Mouse (Mus musculus) left cerebral cortex, adult 18-20 months (tissue): ENCODE measurements at regions not wholly inside any gene's neighbourhood (a gene's known extent, or its start where the extent isn't known, plus 50 kb on each side); places are given as distances from the start of the nearest gene placed in this dataset.
"Not testable (repeated sequence)": the region's sequence is repeated elsewhere in the genome, so short reads cannot be mapped to it uniquely, and the experiment has no call there.

Experiments used
- DNase-seq, 2 experiments: peaks; one replicate each; pipeline ENCODE4 v3.0.0; 2021 to 2022; ENCODE audit warnings: low spot score in 2 of 2, mixed read lengths in 1 of 2

GRCm38 (mm10) chr8:8983133-8983661, 292.9 kb upstream of the Arglu1 start:
- DNase-seq: no peak

DNA sequence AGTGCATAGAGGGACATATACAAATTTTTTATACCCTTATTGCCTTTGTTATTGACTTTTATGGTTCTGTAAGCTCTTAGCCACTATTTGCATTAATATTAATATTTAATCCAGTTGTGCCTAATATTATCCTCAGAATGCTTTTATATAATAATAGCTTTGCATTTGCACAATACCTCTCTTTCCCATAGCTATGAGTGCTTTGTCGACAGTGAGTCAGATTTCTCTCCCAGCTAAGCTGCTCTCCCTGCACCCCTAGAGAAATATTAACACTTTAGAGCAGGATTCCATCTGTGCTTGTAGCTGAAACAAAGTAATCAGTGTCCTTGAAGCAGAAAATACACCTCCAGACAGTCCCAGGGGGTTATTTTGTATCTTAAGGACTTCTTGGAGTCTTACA, 288.6 kb upstream of the Arglu1 start:
- DNase-seq: no peak

- DNase-seq: no peak
Measured at GRCm38 (mm10) chr8:8973769-8974168, 283.4 kb upstream of the Arglu1 start.

- no peak for DNase-seq
Measured at GRCm38 (mm10) chr8:8973334-8973733, 283.0 kb upstream of the Arglu1 start.

DNA sequence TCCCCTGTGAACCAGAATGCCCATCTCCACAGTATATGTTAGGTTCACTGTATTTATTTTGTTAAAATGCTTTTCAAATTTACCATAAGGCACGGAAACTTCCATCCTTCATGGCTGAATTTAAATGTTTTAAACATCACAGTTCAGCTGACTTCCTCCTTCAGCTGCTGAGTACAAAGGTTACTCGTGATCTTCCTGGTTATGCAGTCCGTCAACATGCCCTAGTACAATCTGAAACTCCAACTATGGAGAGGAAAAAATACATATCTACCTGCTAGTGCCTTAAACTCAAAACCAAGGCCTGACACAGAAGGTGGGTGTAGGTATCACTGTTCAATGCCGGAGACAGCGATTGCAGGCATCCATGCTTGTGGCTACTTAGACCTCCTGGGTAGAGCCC, 280.5 kb upstream of the Arglu1 start:
- DNase-seq: no peak

GRCm38 (mm10) chr8:8970346-8970745, 280.0 kb upstream of the Arglu1 start:
- no peak for DNase-seq

DNA sequence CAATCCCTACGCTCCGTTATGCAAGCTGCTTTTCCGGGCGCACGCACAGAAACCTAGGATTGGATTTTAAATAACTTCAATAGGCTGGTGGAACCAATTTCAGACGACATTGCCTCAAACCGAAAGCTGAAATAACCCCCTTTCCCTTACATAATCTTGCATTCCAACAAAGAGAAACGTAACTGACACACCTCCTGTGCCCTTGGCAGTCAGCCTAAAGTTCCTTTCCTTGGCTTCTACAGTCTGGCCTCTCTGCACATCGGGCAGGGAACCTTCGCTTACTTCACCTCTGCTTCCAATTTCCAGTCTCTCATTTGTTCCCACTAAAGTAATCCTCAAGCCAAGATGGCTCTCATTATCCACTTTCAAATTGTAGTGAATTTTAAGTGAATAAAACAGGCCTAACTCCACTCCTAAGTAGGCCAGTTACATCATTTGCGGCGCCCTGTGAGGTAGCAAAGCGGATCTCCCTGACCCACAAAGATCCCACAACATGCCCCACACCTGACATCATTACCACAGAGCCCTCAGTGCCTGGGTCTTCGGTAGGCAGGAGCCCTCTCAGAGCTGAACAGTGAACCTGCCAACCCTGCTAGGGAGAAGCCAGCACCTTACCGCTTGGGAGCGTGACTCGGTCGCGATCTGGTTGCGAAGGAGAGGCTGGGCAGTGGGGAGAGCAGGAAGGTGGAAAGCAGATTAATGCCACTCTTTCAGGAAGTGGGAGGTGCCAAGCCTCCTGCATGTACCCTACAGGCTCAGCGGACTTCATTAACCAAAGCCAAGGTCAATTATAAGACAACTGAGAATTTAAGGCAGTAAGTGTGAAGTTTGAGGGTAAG, 279.0 kb upstream of the Arglu1 start:
- DNase-seq: no peak

- no peak for DNase-seq
Measured at GRCm38 (mm10) chr8:8966658-8967048, 276.3 kb upstream of the Arglu1 start.

GRCm38 (mm10) chr8:8965983-8966657, 275.8 kb upstream of the Arglu1 start:
- no peak for DNase-seq

- DNase-seq: no peak
Measured at GRCm38 (mm10) chr8:8960221-8960620, 269.9 kb upstream of the Arglu1 start.

DNA sequence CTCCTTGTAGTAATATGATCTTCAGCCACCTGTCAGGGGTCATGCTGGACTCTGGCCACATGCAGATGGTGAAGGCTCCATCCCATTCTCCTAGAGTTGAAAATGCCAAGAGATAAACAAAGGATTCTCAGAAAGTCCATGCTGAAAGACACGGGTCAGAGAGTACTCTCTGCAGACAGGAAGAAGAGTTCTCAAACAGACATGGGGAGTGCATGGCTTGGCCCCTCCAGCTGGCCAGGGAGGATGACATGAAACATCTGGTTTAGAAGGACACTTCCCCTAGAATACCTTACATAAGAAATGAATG, 269.4 kb upstream of the Arglu1 start:
- no peak for DNase-seq

DNA sequence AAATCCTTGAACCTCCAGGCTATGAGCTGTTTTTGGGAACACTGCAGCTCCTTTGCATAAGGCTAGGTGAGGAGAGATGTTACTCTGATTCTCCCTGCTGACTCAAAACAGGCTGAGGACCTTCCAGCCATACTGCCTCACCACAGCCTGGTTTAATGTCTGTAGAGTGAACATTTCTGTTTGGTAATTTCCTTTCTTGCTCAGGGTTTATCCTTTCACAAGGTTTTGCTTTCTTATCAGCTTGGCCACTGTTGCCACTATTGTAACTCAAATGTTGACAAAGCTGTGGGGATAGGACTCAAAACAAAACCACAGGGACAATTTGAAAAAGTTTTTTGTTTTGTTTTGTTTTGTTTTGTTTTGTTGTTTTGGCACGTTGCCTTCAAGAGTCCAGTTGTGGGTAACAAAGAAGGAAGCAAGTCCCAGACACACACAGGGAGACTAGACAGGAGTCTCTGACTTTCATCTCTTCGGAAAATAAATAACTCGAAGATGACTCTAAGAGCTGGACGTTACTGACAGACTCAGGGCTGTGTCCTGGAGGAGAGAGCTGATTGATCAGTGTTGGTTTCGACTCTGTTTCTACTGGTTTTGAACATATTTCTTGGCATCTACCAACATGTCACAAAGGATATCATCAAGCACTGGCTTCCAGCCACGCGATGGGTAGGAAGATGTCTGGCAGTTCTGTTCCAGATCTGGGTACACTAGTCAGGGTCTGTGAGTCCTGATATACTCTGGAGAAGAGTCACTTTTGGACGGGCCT, 268.9 kb upstream of the Arglu1 start:
- DNase-seq: no peak

DNA sequence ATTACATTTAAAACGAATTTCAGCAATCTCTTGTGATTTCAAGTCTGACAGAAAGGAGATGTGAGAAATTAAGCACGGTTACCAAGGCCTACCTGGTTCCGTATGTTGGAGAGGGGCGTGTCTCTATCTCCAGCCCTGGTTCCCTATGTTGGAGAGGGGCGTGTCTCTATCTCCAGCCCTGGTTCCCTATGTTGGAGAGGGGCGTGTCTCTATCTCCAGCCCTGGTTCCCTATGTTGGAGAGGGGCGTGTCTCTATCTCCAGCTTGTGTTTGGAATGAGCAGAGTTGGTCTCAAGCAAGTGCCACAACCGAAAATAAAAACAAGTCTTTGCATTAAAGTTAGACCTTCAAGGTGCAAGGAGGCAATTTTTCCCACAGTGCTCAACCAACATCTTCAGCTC, 267.8 kb upstream of the Arglu1 start:
- not testable (repeated sequence) for DNase-seq

- DNase-seq: no peak
Measured at GRCm38 (mm10) chr8:8952212-8952611, 261.9 kb upstream of the Arglu1 start.

DNA sequence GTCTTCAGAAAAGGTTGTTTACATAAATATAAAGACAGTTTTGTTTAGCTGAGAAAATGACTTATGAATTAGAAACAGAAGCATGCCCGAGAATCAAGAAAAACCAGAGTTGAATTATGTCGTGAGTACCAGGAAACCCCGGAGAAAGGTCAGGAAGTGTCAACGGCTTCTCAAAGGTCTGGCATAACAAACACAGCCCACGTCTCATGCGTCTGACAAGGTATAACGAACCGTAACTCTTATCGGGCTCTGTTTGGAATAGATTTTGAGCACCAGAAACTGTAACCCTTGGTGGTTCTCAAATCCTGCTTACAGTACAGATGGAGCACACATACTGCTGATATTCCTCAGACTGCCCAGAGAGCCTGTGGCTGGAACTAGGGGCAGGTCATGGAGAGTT, 260.9 kb upstream of the Arglu1 start:
- DNase-seq: no peak

DNA sequence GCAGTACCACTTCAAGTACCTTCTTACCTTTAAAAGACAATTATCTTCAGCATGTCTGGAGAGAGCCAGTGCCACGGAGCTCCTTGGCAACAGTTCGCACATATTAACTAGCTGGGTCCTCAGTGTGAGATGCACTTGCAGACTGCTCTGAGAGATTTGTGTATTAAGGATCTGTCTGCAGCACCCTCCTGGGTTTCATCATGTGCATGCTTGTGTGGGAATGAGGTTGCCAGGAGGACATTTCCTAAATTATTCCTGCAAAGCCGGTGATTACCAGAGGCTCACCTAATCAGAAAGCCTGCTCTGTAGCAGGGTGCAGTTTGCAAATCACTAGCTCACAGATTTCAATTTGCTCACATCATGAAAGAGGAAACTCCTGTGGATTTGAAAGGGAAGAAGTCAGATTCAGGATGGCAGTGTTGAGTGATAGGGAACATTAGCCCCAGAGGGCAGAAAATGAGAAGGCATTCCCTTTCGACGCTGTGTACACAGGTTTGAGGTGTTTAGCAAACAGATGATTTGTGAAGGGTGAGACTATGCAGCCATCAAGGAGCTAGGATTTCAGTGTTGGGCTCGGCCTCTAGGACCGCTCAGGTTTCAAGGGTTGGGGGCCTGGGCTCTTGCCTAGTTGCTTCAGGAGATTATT, 257.3 kb upstream of the Arglu1 start:
- no peak for DNase-seq

DNA sequence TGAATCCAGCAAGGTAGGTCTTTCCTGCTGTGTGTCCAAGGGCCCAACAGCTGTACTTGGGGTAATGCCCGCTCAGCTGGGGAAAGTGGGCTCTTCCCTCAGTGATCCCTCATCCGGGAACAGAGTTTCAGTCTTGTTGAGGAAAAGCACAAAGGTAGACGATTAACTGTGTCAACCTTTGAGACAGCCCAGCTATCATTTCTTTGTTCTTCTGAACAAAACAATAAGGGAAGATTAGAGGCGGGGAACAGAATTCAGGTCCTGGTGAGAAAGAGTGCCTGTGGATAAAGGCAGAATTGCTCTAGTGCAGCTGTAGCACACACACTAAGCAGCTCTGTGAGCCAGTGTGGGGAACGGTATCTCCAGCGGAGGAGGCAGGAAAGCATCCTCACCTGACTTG, 252.7 kb upstream of the Arglu1 start:
- DNase-seq: no peak

DNA sequence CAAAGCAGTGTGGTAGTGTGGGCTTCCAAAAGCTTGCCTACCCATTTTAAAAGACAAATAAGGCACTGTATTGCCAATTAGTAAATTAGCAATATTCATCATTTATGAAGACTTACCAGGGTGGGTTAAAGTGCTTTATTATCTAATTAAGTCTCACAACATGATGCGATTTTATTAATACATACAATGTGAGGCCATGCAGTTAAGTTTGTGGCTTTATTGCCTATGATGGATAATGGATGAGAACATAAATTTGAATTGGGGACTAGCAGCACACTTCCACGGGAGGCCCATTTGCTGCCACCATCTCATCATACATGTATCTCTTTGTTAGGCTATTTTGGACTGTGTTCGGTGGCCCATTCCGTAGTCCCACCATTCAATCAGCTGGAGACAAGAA, 250.6 kb upstream of the Arglu1 start:
- DNase-seq: no peak

DNA sequence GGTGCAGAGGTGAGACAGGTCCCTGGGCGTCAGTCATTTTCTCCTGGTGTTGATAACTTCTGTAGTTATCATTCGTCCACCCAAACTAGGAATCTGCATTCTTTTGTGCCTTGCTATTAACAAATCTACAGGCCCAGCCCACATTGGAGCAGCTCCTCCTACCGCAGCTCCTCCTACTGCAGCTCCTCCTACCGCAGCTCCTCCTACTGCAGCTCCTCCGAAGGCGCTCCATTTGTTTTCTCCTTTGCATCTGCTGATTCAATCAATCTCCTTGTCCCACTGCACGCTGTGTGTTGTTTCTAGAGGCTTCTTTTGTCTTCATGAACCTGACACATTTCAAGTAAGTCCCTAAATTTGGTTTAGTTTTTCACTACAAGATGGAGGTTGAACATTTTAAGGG, 248.2 kb upstream of the Arglu1 start:
- DNase-seq: no peak

- DNase-seq: no peak
Measured at GRCm38 (mm10) chr8:8932466-8932865, 242.1 kb upstream of the Arglu1 start.

- DNase-seq: no peak
Measured at GRCm38 (mm10) chr8:8931746-8932145, 241.4 kb upstream of the Arglu1 start.
